Mouse (Mus musculus) MEL (cell line): ENCODE measurements around the gene Madd. TPM values are rescaled to one million over a fixed set of nuclear protein-coding genes. Genes with fewer than 3 reads are reported as not detected.

Experiments
- DNase-seq: peaks from one replicate; pipeline ENCODE4 v3.0.0; 2011; ENCODE audit warnings: low read depth, low spot score
- H3K27ac ChIP-seq: 2 replicates; pipeline ENCODE4 v1.5.1; 2012; ENCODE audit warnings: low read depth, mild to moderate bottlenecking, control low read depth, low read length, moderate library complexity; ENCODE audit not compliant: control insufficient read depth
- H3K27me3 ChIP-seq, 2 experiments: fragments of 150-350 bp in 1 of 2; sonication (generic) in 1 of 2; 2 replicates each; pipeline ENCODE4 v1.6.1; 2012; ENCODE audit warnings: low read length in 2 of 2, mild to moderate bottlenecking in 2 of 2, improper control_type of control experiment in 1 of 2, moderate library complexity in 1 of 2; ENCODE audit not compliant: insufficient read depth in 2 of 2, control insufficient read depth in 1 of 2
- H3K36me3 ChIP-seq, 2 experiments: 2 replicates each; pipeline ENCODE4 v1.6.1; 2012 to 2014; ENCODE audit warnings: low read length in 2 of 2, improper control_type of control experiment in 1 of 2, inconsistent platforms in 1 of 2, mild to moderate bottlenecking in 1 of 2; ENCODE audit not compliant: insufficient read depth in 2 of 2, control insufficient read depth in 1 of 2
- H3K4me1 ChIP-seq, 2 experiments: fragments of 150-350 bp in 1 of 2; sonication (generic) in 1 of 2; 2 replicates each; pipeline ENCODE4 v1.6.1; 2012; ENCODE audit warnings: low read length in 2 of 2, improper control_type of control experiment in 1 of 2, mild to moderate bottlenecking in 1 of 2; ENCODE audit not compliant: insufficient read depth in 2 of 2, control insufficient read depth in 1 of 2
- H3K4me3 ChIP-seq, 2 experiments: fragments of 150-350 bp in 1 of 2; sonication (generic) in 1 of 2; 2 replicates each; pipeline ENCODE4 v1.5.1; 2012; ENCODE audit warnings: low read depth in 2 of 2, low read length in 2 of 2, mild to moderate bottlenecking in 2 of 2, moderate library complexity in 2 of 2, control low read depth in 1 of 2, improper control_type of control experiment in 1 of 2; ENCODE audit not compliant: control insufficient read depth in 1 of 2, insufficient read depth in 1 of 2
- H3K79me2 ChIP-seq: 2 replicates; pipeline ENCODE4 v1.6.1; 2012; ENCODE audit warnings: mild to moderate bottlenecking, low read length, moderate library complexity; ENCODE audit not compliant: control insufficient read depth, poor library complexity, insufficient read depth
- H3K9ac ChIP-seq: 2 replicates; pipeline ENCODE4 v1.6.1; 2012; ENCODE audit warnings: low read depth, mild to moderate bottlenecking, control low read depth, low read length, moderate library complexity; ENCODE audit not compliant: control insufficient read depth, poor library complexity, severe bottlenecking
- H3K9me3 ChIP-seq: fragments of 150-350 bp; sonication (generic); replicated peaks from 2 replicates; pipeline ENCODE4 v1.6.1; 2012; ENCODE audit warnings: mild to moderate bottlenecking, low read length, improper control_type of control experiment, moderate library complexity; ENCODE audit not compliant: insufficient read depth
- CHD1 ChIP-seq: IDR thresholded peaks from 2 replicates; pipeline ENCODE4 v1.6.1; 2012; ENCODE audit warnings: low read depth, mild to moderate bottlenecking, inconsistent platforms, low read length, improper control_type of control experiment
- CHD2 ChIP-seq: IDR thresholded peaks from 2 replicates; pipeline ENCODE4 v1.6.1; 2011; ENCODE audit warnings: low read length, improper control_type of control experiment
- CTCF ChIP-seq, 3 experiments: IDR thresholded peaks in 2 of 3; conservative IDR thresholded peaks in 1 of 3; 2 replicates each; pipeline ENCODE4 v1.5.1; 2011 to 2012; ENCODE audit warnings: low read length in 3 of 3, low read depth in 2 of 3, mild to moderate bottlenecking in 2 of 3, improper control_type of control experiment in 1 of 3, inconsistent platforms in 1 of 3, mixed read lengths in 1 of 3, moderate library complexity in 1 of 3; ENCODE audit not compliant: control insufficient read depth in 1 of 3, insufficient read depth in 1 of 3, poor library complexity in 1 of 3, severe bottlenecking in 1 of 3
- E2F4 ChIP-seq: IDR thresholded peaks from 2 replicates; pipeline ENCODE4 v1.6.1; 2011; ENCODE audit warnings: low read depth, low read length, improper control_type of control experiment, borderline replicate concordance
- EP300 ChIP-seq, 2 experiments: IDR thresholded peaks; 2 replicates each; pipeline ENCODE4 v1.6.1; 2011; ENCODE audit warnings: improper control_type of control experiment in 2 of 2, low read length in 2 of 2, low read depth in 1 of 2, mild to moderate bottlenecking in 1 of 2
- GABPA ChIP-seq: IDR thresholded peaks from 2 replicates; pipeline ENCODE4 v1.6.1; 2012; ENCODE audit warnings: low read depth, mild to moderate bottlenecking, inconsistent platforms, low read length, improper control_type of control experiment, moderate library complexity
- HCFC1 ChIP-seq: IDR thresholded peaks from 2 replicates; pipeline ENCODE4 v1.6.1; 2012; ENCODE audit warnings: low read depth, mild to moderate bottlenecking, inconsistent platforms, low read length, improper control_type of control experiment, moderate library complexity
- JUND ChIP-seq: IDR thresholded peaks from 2 replicates; pipeline ENCODE4 v1.6.1; 2011; ENCODE audit warnings: low read depth, mild to moderate bottlenecking, improper control_type of control experiment, low read length
- KAT2A ChIP-seq: conservative IDR thresholded peaks from 2 replicates; pipeline ENCODE4 v1.6.1; 2012; ENCODE audit warnings: low read depth, low read length, improper control_type of control experiment, inconsistent platforms
- MAFK ChIP-seq: IDR thresholded peaks from 2 replicates; pipeline ENCODE4 v1.6.1; 2011; ENCODE audit warnings: low read depth, mild to moderate bottlenecking, low read length, improper control_type of control experiment, borderline replicate concordance
- MAX ChIP-seq: IDR thresholded peaks from 2 replicates; pipeline ENCODE4 v1.6.1; 2011; ENCODE audit warnings: low read length, improper control_type of control experiment
- MEF2A ChIP-seq: IDR thresholded peaks from 2 replicates; pipeline ENCODE4 v1.6.1; 2014; ENCODE audit warnings: low read depth, mild to moderate bottlenecking, inconsistent platforms, low read length, improper control_type of control experiment; ENCODE audit not compliant: poor library complexity, insufficient replicate concordance, severe bottlenecking; ENCODE audit errors: extremely low read depth
- MYB ChIP-seq: IDR thresholded peaks from 2 replicates; pipeline ENCODE4 v1.6.1; 2011; ENCODE audit warnings: mild to moderate bottlenecking, low read depth, low read length, improper control_type of control experiment
- MYC ChIP-seq: IDR thresholded peaks from 2 replicates; pipeline ENCODE4 v1.6.1; 2011; ENCODE audit warnings: low read depth, mild to moderate bottlenecking, low read length, improper control_type of control experiment, moderate library complexity
- NELFE ChIP-seq: IDR thresholded peaks from 2 replicates; pipeline ENCODE4 v1.6.1; 2011; ENCODE audit warnings: low read depth, low read length, improper control_type of control experiment
- NRF1 ChIP-seq: IDR thresholded peaks from 2 replicates; pipeline ENCODE4 v1.6.1; 2014; ENCODE audit warnings: low read depth, mild to moderate bottlenecking, inconsistent platforms, low read length, improper control_type of control experiment, moderate library complexity; ENCODE audit not compliant: poor library complexity, insufficient read depth, severe bottlenecking
- POLR2A ChIP-seq, 2 experiments: IDR thresholded peaks; 2 replicates each; pipeline ENCODE4 v1.6.1; 2011 to 2012; ENCODE audit warnings: low read length in 2 of 2, mild to moderate bottlenecking in 2 of 2, control low read depth in 1 of 2, improper control_type of control experiment in 1 of 2, low read depth in 1 of 2, moderate library complexity in 1 of 2; ENCODE audit not compliant: control insufficient read depth in 1 of 2, insufficient read depth in 1 of 2, poor library complexity in 1 of 2
- POLR2AphosphoS2 ChIP-seq: IDR thresholded peaks from 2 replicates; pipeline ENCODE4 v1.6.1; 2011; ENCODE audit warnings: low read length, improper control_type of control experiment
- SMC3 ChIP-seq: IDR thresholded peaks from 2 replicates; pipeline ENCODE4 v1.6.1; 2011; ENCODE audit warnings: low read depth, low read length, improper control_type of control experiment
- TCF12 ChIP-seq: IDR thresholded peaks from 2 replicates; pipeline ENCODE4 v1.6.1; 2014; ENCODE audit warnings: low read depth, mild to moderate bottlenecking, inconsistent platforms, low read length, improper control_type of control experiment, moderate library complexity
- USF1 ChIP-seq: IDR thresholded peaks from 2 replicates; pipeline ENCODE4 v1.6.1; 2014; ENCODE audit warnings: low read depth, mild to moderate bottlenecking, inconsistent platforms, low read length, improper control_type of control experiment, moderate library complexity
- ZMIZ1 ChIP-seq: IDR thresholded peaks from 2 replicates; pipeline ENCODE4 v1.6.1; 2012; ENCODE audit warnings: low read depth, mild to moderate bottlenecking, inconsistent platforms, low read length, improper control_type of control experiment, moderate library complexity
- ZNF384 ChIP-seq: IDR thresholded peaks from 2 replicates; pipeline ENCODE4 v1.6.1; 2012; ENCODE audit warnings: low read depth, mild to moderate bottlenecking, inconsistent platforms, low read length, improper control_type of control experiment
- polyA plus RNA-seq, 2 experiments: library from polyadenylated mRNA; stranded (reverse) in 1 of 2; unstranded in 1 of 2; fragments of >175 nt in 1 of 2; fragments of >200 nt in 1 of 2; gene quantifications; 2 replicates each; pipeline versions ENCODE4 v1.2.1 to v1.2.4; 2012; ENCODE audit warnings: low replicate concordance in 2 of 2, low read depth in 1 of 2; ENCODE audit not compliant: insufficient read length in 2 of 2, insufficient read depth in 1 of 2, missing spikeins in 1 of 2
- total RNA-seq: library from RNA; depleted of rRNA; stranded (reverse); fragments of 300-350 nt; gene quantifications from 2 replicates; pipeline ENCODE4 v1.2.3, GENCODE M21; 2012

Gene Madd
- total and polyA plus RNA-seq, 3 experiments = 17.5 to 27.4 TPM; not detected in 1

DNA sequence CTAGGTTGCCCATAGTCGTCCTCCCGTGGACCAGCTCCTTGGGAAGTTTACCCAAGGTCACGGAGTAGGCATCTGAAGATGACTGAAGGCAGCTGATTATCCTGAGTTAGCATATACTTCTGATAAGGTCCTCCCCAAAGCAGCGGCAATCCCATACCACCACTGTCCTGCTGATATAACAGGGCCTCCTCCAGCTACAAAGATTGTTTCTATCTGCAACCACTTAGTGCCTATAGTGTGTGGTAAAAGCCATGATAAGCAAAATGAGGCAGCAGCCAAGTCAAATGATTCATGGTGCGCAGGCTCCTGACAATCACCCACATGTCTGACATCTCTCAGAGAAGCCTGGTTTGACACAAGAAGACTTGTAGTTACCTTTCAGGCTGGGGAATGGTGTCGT is 18.6 kb downstream of the Madd start (continued):
- no peak for TF ChIP-seq MYB
- TF ChIP-seq CTCF (IDR thresholded peaks at IDR 0.05 in 2 of 3, conservative IDR thresholded peaks at IDR 0.05 in 1 of 3; ENCODE audit: control insufficient read depth in 1 of 3, insufficient read depth in 1 of 3, low read depth in 2 of 3, low read length in 3 of 3, poor library complexity in 1 of 3, severe bottlenecking in 1 of 3) = no peak
- peak; percentile 76 for TF ChIP-seq MAX
- TF ChIP-seq E2F4 = no peak
- peak; percentile 17; the same call in 1 of the 2 replicates for TF ChIP-seq USF1
- TF ChIP-seq HCFC1 = peak; percentile 31; the same call in 1 of the 2 replicates
- peak; percentile 90; the same call in 1 of the 2 replicates for TF ChIP-seq MAFK
- TF ChIP-seq CHD1 = no peak
- peak; percentile 79 for TF ChIP-seq NRF1
- TF ChIP-seq ZNF384 = no peak
- TF ChIP-seq TCF12 = peak; percentile 91

DNA sequence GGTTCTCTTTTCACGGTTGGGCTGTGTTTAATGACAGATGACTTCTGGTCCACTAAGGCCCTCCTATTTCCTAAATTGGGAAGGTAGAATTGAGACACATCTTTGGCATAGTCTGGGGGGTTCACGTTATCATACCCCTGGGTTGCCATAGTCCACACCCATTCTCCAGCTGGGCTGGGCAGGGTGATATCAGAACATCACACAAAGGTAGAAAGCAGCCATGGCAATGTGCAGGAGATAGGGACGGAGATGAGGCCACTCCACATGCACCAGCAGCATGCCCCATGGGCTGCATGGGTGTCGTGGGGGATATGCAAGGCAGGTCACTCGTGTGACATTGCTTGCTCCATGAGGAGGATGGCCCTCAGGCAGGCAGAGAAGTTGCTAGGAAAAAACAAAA is 20.1 kb downstream of the Madd start:
- no peaks in the 10 kb centered on the region for H3K79me2 ChIP-seq
- no peak overlapping the region for H3K9ac ChIP-seq
- no peak for DNase-seq
- TF ChIP-seq POLR2A (IDR thresholded peaks at IDR 0.05; ENCODE audit: control insufficient read depth in 1 of 2, insufficient read depth in 1 of 2, low read depth in 1 of 2, low read length in 2 of 2, poor library complexity in 1 of 2) (no peak), MEF2A (no peak), JUND (no peak), TCF12 (no peak), ZNF384 (no peak), EP300 (IDR thresholded peaks at IDR 0.05; ENCODE audit: low read depth in 1 of 2, low read length in 2 of 2) (no peak), KAT2A (no peak), NELFE (no peak), MYC (no peak), GABPA (no peak), CTCF (IDR thresholded peaks at IDR 0.05 in 2 of 3, conservative IDR thresholded peaks at IDR 0.05 in 1 of 3; ENCODE audit: control insufficient read depth in 1 of 3, insufficient read depth in 1 of 3, low read depth in 2 of 3, low read length in 3 of 3, poor library complexity in 1 of 3, severe bottlenecking in 1 of 3) (no peak), SMC3 (no peak), MAX (no peak), POLR2AphosphoS2 (no peak), NRF1 (no peak), CHD2 (no peak), USF1 (no peak), ZMIZ1 (no peak)
- H3K4me1 ChIP-seq = peaks cover 15 to 38% of the 10 kb centered on the region in 2 experiments
- H3K9me3 ChIP-seq = no peaks in the 10 kb centered on the region
- no peaks in the 10 kb centered on the region for H3K27me3 ChIP-seq
- 0 out of 2 replicates have a peak overlapping the region, but pooled peaks have one; percentile 16 for H3K27ac ChIP-seq
- peaks cover 3 to 47% of the 10 kb centered on the region in 2 experiments; a peak in 3 of 4 replicates for H3K36me3 ChIP-seq
- H3K4me3 ChIP-seq = no peak overlapping the region
